Mouse (Mus musculus): ENCODE results near the gene Anapc11.

- TF ChIP-seq CTCF (IDR thresholded peaks at IDR 0.05; ENCODE audit: insufficient read depth, low read depth, low read length), result 0 out of 2 replicates have a peak, but pooled peaks have one; percentile 12
- peak; percentile 96 for TF ChIP-seq POLR2A (IDR thresholded peaks at IDR 0.05; ENCODE audit: insufficient read depth, low read depth, low read length)
Observed at GRCm38 (mm10) chr11:120581490-120582267, 16.5 kb upstream of the Anapc11 start, which contains the start of gene Arhgdia.
